Mouse (Mus musculus): ENCODE results near the gene Lgr5.

The Lgr5 gene

GRCm38 (mm10) chr10:115570577-115570976, 17.0 kb downstream of the Lgr5 start:
- no peak for DNase-seq (ENCODE audit: low read depth, low spot score)

- DNase-seq (ENCODE audit: low read depth, low spot score): no peak
Measured at GRCm38 (mm10) chr10:115569712-115570491, 17.7 kb downstream of the Lgr5 start, which contains the start of gene A930009A15Rik. Gene A930009A15Rik, plus strand, starts transcription at chr10:115569986.

DNA sequence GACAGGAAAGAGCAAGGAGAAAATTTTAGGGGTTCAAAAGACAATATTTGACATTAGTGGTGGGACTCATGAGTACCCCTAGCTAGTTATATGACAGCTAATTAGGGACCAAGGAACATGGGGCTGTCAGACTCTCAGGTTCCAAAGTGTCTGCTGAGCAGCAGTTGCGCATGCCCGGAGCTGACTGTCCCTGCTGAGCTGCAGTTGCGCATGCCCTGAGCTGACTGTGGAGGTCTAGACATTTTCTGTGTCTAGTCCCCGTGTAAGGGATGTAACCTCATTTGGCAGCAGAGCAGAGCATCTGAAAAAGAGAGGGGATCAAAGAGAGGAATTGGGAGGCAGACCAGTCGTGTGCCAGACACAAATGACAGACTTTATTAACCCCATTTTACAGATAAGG, 23.6 kb downstream of the Lgr5 start:
- no peak for DNase-seq (ENCODE audit: low read depth, low spot score)

DNA sequence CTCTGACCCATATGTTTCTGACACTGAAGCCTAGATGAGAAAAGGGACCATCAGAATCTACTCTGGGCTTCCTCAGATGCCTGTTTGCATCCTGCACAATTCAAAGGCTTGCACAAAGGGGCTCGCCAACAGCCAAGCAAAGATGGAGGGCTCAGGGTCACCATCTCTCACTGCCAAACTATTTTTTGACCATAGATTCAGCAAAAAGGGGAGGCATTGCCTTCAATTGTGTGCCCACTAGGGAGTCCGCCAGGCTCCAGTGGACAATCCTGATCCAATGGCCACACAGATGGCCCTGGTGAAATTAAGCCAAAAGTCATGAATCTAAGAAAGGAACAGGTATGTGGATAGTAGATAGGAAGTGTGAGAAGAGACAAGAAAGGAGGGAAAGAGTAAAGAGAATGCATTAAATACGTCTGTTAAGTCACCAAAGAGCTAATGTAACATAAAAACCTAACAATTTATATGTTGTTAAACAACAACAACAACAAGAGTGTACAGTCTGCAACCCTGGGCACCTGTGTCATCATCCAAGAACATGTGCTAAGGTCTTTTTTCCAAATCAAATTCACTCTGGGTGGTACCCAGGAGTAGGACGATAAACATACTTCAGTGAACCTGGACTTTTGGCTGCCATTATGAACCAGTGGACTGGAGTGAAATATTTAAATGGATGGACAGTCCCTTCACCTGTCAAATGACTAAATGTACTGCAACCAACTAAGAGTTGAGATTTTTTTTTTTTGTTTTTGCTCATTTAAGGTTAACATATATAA, 24.5 kb downstream of the Lgr5 start:
- DNase-seq (ENCODE audit: low read depth, low spot score): no peak

DNA sequence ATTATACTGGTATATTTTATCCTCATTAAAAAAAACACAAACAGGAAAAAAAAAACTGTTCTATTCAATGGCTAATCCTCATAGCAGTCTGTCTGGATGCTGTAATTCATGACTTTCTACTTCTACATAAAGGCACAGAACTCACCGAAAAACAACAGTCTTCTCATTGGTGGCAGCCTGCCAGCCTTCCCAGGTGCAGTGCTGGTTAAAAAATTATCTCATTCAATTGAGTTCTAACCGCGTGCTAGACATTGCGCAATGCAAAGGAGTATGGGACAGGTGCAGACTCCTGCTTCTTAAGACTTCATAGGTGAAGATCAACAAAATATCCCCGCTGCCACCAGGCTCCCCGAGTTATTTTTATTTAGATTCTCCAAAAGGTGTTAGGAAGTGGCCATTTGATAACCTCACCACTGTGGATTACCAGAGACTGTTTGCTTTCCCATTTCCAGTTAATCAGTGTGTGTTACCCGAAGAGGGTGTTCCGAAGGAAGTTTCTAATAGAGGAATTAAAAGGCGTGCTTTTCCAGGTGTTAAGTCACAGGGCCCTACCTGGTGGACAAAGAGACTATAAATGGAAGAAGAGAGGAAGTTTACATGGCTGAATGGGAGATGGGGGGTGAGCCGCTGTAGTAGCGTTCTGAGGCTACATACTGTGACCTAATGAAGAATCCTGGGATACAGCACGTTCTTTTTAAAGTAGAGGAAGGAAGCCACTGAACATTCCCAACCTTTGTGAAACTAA, 26.3 kb downstream of the Lgr5 start:
- DNase-seq (ENCODE audit: low read depth, low spot score): no peak

- DNase-seq (ENCODE audit: low read depth, low spot score): no peak
Measured at GRCm38 (mm10) chr10:115556738-115557242, 30.8 kb downstream of the Lgr5 start.

DNA sequence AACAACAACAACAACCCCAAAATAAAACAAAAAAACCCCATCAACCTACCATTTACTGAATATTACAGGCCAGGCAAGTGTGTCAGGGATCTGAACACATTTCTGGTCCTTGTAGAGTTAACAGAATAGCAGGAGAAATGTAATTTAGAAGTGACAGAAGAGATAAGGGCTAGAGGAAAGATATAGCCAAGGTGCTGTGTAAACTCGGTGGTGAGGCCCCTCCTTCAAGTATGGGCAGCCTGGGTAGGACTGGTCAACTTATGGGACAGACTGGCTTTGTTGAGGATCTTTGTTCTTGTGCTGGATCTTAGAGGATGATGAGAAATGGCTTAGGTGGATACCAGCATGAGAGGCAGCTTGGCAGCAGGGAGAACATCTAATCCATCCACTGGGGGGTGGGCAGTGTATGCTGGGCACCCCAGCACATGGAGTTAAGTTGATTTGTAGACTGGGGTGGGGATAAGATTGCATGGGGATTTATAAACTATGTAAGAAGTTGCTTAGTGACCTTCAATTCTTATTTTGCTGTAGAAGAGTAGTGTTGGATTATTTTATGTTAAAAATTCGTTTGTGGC, 32.3 kb downstream of the Lgr5 start:
- no peak for DNase-seq (ENCODE audit: low read depth, low spot score)

- DNase-seq (ENCODE audit: low read depth, low spot score): no peak
Measured at GRCm38 (mm10) chr10:115553352-115554113, 34.0 kb downstream of the Lgr5 start.

GRCm38 (mm10) chr10:115551069-115551468, 36.5 kb downstream of the Lgr5 start:
- no peak for DNase-seq (ENCODE audit: low read depth, low spot score)

- DNase-seq (ENCODE audit: low read depth, low spot score): no peak
Measured at GRCm38 (mm10) chr10:115550253-115550652, 37.3 kb downstream of the Lgr5 start.

DNA sequence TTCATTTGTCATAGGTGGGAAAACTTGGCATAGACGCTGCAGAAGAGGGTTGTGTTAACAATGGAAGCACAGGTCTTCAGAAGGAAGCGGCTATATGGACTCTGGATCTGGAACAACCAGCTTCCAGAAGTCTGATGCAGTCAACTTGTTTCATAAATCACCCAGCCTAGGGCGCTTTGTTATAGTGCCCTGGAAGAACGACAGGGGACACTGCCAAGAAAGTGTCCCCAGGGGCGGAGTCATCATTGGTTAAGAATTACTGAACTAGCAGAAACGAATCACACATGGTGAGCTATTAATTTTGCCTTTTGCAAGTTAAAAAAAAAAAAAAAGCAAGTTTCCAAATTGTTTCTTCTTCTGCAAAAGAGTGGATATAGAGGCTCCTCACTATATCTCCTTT, 44.7 kb downstream of the Lgr5 start:
- DNase-seq (ENCODE audit: low read depth, low spot score): no peak

DNA sequence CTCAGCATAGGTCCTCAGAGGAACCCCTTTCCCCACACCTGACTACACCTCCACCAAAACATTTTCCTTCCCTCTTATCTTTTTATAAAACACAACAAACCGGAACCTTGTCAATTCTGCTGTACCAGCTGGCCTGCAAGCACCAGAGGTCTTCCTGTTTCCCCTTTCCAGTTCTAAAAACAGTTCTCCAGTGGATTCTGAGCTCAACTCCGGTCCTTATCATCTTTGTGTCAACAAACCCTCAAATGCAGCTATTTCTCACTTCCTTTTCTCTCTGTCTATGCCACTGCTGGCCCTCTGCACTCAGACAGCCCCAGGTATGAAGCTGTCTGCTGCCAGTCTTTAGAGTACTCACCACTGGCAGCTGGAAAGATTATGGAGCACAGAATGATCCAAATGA, 56.8 kb downstream of the Lgr5 start:
- DNase-seq (ENCODE audit: low read depth, low spot score): no peak

DNA sequence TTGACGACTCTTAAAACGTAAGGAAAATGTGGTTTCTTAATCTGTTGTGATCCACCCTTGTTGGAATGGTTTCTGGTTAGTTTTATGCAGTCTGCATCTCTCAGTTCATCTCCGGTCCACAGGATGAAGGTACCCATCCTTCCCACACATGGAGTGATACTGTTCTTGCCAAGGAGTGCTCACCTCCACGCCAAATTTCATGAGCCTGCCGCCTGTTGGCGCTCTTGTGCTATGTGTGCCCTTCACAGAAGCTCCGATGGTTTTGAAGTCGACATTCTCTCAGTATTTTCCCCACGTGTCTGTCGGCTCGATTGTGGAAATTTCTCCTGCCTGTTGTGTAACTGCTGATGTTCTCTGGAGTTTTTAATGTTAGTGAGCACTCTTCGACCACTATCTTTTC, 57.8 kb downstream of the Lgr5 start:
- no peak for DNase-seq (ENCODE audit: low read depth, low spot score)

GRCm38 (mm10) chr10:115528892-115529291, 58.7 kb downstream of the Lgr5 start:
- no peak for DNase-seq (ENCODE audit: low read depth, low spot score)

- DNase-seq (ENCODE audit: low read depth, low spot score): no peak
Measured at GRCm38 (mm10) chr10:115521081-115521451, 66.5 kb downstream of the Lgr5 start.

GRCm38 (mm10) chr10:115520200-115521080, 67.1 kb downstream of the Lgr5 start:
- DNase-seq (ENCODE audit: low read depth, low spot score): no peak

DNA sequence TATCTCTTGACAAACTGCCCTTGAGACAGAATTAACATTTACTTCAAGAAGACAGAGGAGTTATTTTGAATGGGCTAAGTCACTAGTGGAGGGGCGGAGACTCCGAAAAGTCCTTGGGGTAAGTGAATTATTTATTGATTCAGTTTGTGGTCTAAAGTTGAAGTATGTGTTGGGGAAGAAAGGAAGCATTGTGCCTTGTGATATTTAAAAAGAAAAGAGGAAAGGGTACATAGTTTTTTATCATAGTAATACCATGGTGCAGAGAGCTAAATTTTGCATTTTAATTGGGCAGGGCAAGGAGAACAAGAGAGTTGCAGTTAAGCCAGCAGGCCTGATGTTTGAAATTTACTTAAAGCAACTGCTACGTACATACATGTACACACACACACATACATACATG, 68.7 kb downstream of the Lgr5 start:
- no peak for DNase-seq (ENCODE audit: low read depth, low spot score)

DNA sequence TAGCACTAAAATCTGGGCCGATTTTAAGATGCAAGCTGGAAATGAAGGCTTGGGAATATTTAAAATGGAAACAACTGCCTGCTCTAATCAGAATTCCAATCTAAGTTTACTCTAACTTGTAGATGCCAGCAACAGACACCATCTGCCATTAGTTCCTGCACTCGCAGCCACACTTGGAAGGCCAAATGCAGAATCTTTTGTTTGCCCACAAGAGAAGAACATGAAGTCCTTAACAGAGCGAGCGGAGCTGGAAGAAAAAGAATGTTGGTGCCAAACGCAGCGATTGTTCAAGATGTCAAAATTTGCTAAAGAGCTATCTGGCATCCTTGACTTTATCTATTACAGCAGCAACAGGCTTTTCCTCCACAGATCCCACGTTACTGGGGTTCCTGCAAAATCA, 72.1 kb downstream of the Lgr5 start:
- DNase-seq (ENCODE audit: low read depth, low spot score): no peak

- no peak for DNase-seq (ENCODE audit: low read depth, low spot score)
Measured at GRCm38 (mm10) chr10:115510959-115511358, 76.6 kb downstream of the Lgr5 start.

- no peak for DNase-seq (ENCODE audit: low read depth, low spot score)
Measured at GRCm38 (mm10) chr10:115505631-115506239, 81.8 kb downstream of the Lgr5 start.
